In genomic region chr14:25549125-25549524, GRCm38 (mm10) we compare ENCODE assay signal across 12 mouse cellular contexts.
DNase-seq lines count a peak whose midpoint lies in the region; ATAC-seq and TF ChIP-seq lines count a peak whose summit lies in the region.
"Had no signal": no experiment of that assay in that cellular context is flagged by ENCODE, and none has a peak within 500 bp of the region (broad histone marks: within the 10 kb centered on the region; RNA-seq: fewer than 3 reads in every experiment).

No protein-coding gene starts in this region.

- WGBS in heart, embryonic 16.5 days = 85% methylated on average over 7 of the region's 7 CpGs
- 91% methylated on average over 7 of the region's 7 CpGs for WGBS in embryonic facial prominence, embryonic 13.5 days
- 81% methylated on average over 7 of the region's 7 CpGs for WGBS in forebrain, postnatal 0 days
- WGBS in midbrain, embryonic 13.5 days = 92% methylated on average over 7 of the region's 7 CpGs

- H3K27ac ChIP-seq in heart, embryonic 16.5 days (ENCODE audit: low read length) = peak overlapping the region; percentile 15; the same call in 1 of the 2 replicates
- peak overlapping the region; percentile 63; the same call in 1 of the 2 replicates for H3K27ac ChIP-seq in embryonic facial prominence, embryonic 13.5 days
- H3K27ac ChIP-seq in forebrain, postnatal 0 days (ENCODE audit: low read depth, low read length) = peak overlapping the region; percentile 50; the same call in 1 of the 2 replicates
- peak overlapping the region; percentile 89 for H3K27ac ChIP-seq in midbrain, embryonic 13.5 days

- no peak for TF ChIP-seq CTCF in forebrain, postnatal 0 days (IDR thresholded peaks at IDR 0.05; ENCODE audit: low read depth)

- no peaks in the 10 kb centered on the region for H3K27me3 ChIP-seq in heart, embryonic 16.5 days (ENCODE audit: control insufficient read depth, insufficient read depth, low read length)
- no peaks in the 10 kb centered on the region for H3K27me3 ChIP-seq in embryonic facial prominence, embryonic 13.5 days
- H3K27me3 ChIP-seq in forebrain, postnatal 0 days (ENCODE audit: insufficient read depth, low read length) = no peaks in the 10 kb centered on the region
- no peaks in the 10 kb centered on the region for H3K27me3 ChIP-seq in midbrain, embryonic 13.5 days
- H3K27me3 ChIP-seq: Patski had no signal

- intact Hi-C loops in heart, postnatal 10 days (cut with DNase I) = no loop called here

- no peak for DNase-seq in heart, postnatal 10 days
- DNase-seq in forebrain, postnatal 0 days = no peak
- DNase-seq in thymus, postnatal 36 days = no peak
- DNase-seq in spleen, postnatal 14 days (ENCODE audit: low spot score in 2 of 2) = no peak
- no peak for DNase-seq in adrenal gland, postnatal 10 days
- DNase-seq: lung, embryonic 14.5 days; right cerebral cortex, postnatal 4 days had no signal

- H3K9me3 ChIP-seq in heart, embryonic 16.5 days (replicated peaks; ENCODE audit: control insufficient read depth, low read length) = no peaks in the 10 kb centered on the region
- H3K9me3 ChIP-seq in embryonic facial prominence, embryonic 13.5 days = no peaks in the 10 kb centered on the region
- H3K9me3 ChIP-seq in forebrain, postnatal 0 days (ENCODE audit: low read length) = no peaks in the 10 kb centered on the region
- H3K9me3 ChIP-seq in midbrain, embryonic 13.5 days = no peaks in the 10 kb centered on the region

- H3K9ac ChIP-seq in heart, embryonic 16.5 days (ENCODE audit: low read length) = no peak overlapping the region
- no peak overlapping the region for H3K9ac ChIP-seq in embryonic facial prominence, embryonic 13.5 days
- H3K9ac ChIP-seq in forebrain, postnatal 0 days = no peak overlapping the region
- no peak overlapping the region for H3K9ac ChIP-seq in midbrain, embryonic 13.5 days (replicated peaks)
- H3K9ac ChIP-seq: lung, embryonic 14.5 days had no signal

- H3K4me3 ChIP-seq in heart, embryonic 16.5 days (ENCODE audit: low read length) = no peak overlapping the region
- no peak overlapping the region for H3K4me3 ChIP-seq in embryonic facial prominence, embryonic 13.5 days
- H3K4me3 ChIP-seq in forebrain, postnatal 0 days (ENCODE audit: low read depth, low read length) = no peak overlapping the region
- H3K4me3 ChIP-seq in midbrain, embryonic 13.5 days (replicated peaks) = no peak overlapping the region

- no peak for ATAC-seq in heart, embryonic 16.5 days (replicated peaks; ENCODE audit: extremely low read depth, insufficient read depth, low FRiP score)
- ATAC-seq in embryonic facial prominence, embryonic 13.5 days (ENCODE audit: insufficient number of reproducible peaks, insufficient read depth, low FRiP score, low TSS enrichment, low read depth) = no peak
- no peak for ATAC-seq in forebrain, postnatal 0 days
- ATAC-seq in midbrain, embryonic 13.5 days = no peak
- ATAC-seq: intestine, postnatal 0 days; Patski had no signal

- H3K4me2 ChIP-seq in heart, embryonic 16.5 days (ENCODE audit: low read depth, low read length) = no peak overlapping the region
- H3K4me2 ChIP-seq in embryonic facial prominence, embryonic 13.5 days = no peak overlapping the region
- no peak overlapping the region for H3K4me2 ChIP-seq in forebrain, postnatal 0 days (ENCODE audit: low read depth)
- no peak overlapping the region for H3K4me2 ChIP-seq in midbrain, embryonic 13.5 days (replicated peaks)
- H3K4me2 ChIP-seq: lung, embryonic 14.5 days had no signal

- H3K36me3 ChIP-seq in heart, embryonic 16.5 days (ENCODE audit: control insufficient read depth, insufficient read depth) = peaks cover 6% of the 10 kb centered on the region; the same call in 1 of the 2 replicates
- peaks cover 38% of the 10 kb centered on the region for H3K36me3 ChIP-seq in embryonic facial prominence, embryonic 13.5 days
- no peaks in the 10 kb centered on the region for H3K36me3 ChIP-seq in forebrain, postnatal 0 days (ENCODE audit: insufficient read depth)
- peaks cover 47% of the 10 kb centered on the region for H3K36me3 ChIP-seq in midbrain, embryonic 13.5 days

- H3K4me1 ChIP-seq in heart, embryonic 16.5 days (ENCODE audit: control insufficient read depth, insufficient read depth, low read length) = peaks cover 27% of the 10 kb centered on the region
- peaks cover 84% of the 10 kb centered on the region for H3K4me1 ChIP-seq in embryonic facial prominence, embryonic 13.5 days
- H3K4me1 ChIP-seq in forebrain, postnatal 0 days (ENCODE audit: insufficient read depth) = peaks cover 17% of the 10 kb centered on the region
- H3K4me1 ChIP-seq in midbrain, embryonic 13.5 days (replicated peaks) = peaks cover 90% of the 10 kb centered on the region

Comparison
In these comparisons a context has a peak if more than half of its experiments do, and no peak if none do; other contexts are left out.
1. H3K27ac ChIP-seq: peak in every context shown above with its lines; median percentile 89 in midbrain, embryonic 13.5 days; 63 in embryonic facial prominence, embryonic 13.5 days; 50 in forebrain, postnatal 0 days; 15 in heart, embryonic 16.5 days.